Mouse (Mus musculus) olfactory bulb, adult 2 months (tissue): ENCODE data around the gene Gpr107.
A peak's percentile ranks its signal among the peaks of the same experiment; 100 is the strongest.

Experiments used
- CTCF ChIP-seq: fragments of 200-500 bp; IDR thresholded peaks from 2 replicates; pipeline ENCODE4 v1.5.1; 2012; ENCODE audit warnings: low read depth, mild to moderate bottlenecking, low read length, moderate library complexity; ENCODE audit not compliant: insufficient read depth
- POLR2A ChIP-seq: fragments of 200-500 bp; IDR thresholded peaks from 2 replicates; pipeline ENCODE4 v1.6.1; 2012; ENCODE audit warnings: mild to moderate bottlenecking, low read depth, low read length, moderate library complexity; ENCODE audit not compliant: insufficient read depth

- peak; percentile 44 for TF ChIP-seq POLR2A
- no peak for TF ChIP-seq CTCF
These were observed at the start of gene Gpr107 for GRCm38 (mm10) chr2:31151892-31152812.
